Mouse (Mus musculus) heart, postnatal 10 days (tissue): ENCODE measurements around the gene Brwd1. TPM values are rescaled to one million over a fixed set of nuclear protein-coding genes. Genes with fewer than 3 reads are reported as not detected.
"Not testable (repeated sequence)": the region's sequence is repeated elsewhere in the genome, so short reads cannot be mapped to it uniquely, and the experiment has no call there.

Source experiments
- DNase-seq, 2 experiments: peaks; one replicate each; pipeline ENCODE4 v3.0.0; 2021
- intact Hi-C: fragments of 180-260 bp; cut with DNase I; formaldehyde crosslinking; loops from one replicate; pipeline ENCODE4 v1.15.1; 2025
- total RNA-seq, 2 experiments: library from RNA; stranded (reverse); gene quantifications; 2 replicates each; pipeline ENCODE4 v1.2.3; 2021

The Brwd1 gene
- total RNA-seq, 2 experiments from 2014 or later: 92.4 to 101 TPM

DNA sequence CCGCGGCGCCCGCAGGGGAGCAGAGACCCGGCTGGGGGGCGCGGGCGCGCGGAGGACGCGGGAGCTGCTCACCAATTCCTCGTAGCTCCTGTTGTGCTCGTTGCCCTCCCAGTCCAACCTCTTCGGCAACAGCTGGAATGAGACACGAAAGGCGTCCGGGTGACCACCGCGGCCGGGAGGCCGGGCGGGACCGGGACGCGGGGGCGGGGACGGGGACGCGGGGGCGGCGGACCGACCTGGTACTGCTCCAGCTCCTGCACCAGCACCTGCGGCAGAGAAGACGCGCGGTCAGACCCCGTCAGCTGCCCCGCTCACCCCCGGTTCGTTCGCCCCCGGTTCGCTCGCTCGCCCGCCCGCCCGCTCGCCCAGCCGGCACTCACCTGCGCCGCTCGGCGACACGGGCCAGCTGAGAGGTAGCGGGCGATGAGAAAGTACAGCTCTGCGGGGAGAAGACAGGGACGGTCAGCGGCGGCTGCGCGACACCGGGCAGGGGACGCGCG, 534 bp downstream of the Brwd1 start:
- intact Hi-C loops: loop anchor here (2.0 kb wide), 1 partner anchor 63 kb away; the partner anchor contains the start of gene Wrb
- peak in 1 of 2 experiments; percentile 75 for DNase-seq

DNA sequence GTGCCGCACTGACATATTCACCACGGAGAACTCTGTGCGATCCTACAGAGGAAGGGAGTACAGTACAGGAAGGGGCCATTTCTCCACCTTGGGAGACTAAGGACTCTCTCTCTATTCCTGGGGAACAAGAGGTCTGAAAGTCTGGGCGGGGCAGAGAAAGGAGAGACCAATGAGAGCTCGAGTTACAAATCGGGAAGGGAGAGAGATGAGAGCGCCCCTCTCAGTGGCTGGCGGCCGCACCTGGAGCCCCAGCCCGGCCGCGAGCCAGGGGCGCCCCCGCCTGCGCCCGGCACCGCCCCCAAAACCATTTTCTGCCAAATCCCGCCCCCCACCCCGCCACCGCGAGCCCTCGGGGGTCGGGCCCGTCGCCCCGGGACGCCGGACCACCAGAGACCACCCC, 995 bp downstream of the Brwd1 start:
- intact Hi-C loops: no loop called here
- peak; percentile 95 for DNase-seq

DNA sequence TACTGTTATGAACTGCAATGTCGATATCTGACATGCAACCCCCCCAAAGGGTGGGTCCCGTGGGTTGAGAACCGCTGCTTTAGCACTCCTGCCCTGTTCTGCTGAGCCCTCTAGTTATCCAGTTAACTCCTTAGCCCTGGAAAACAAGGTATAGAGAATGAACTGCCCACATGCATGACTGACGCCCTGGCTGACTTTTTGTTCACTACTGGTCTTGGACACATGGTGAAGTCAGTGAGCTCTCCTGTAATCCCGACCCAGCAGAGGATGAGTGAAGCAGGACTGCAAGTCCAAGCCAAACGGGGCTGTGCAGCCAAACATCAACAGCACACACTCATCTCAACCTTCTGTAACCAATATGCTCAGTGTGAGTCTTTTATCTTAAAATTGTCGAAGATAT, 1.8 kb downstream of the Brwd1 start:
- no peak for DNase-seq
- intact Hi-C loops: no loop called here

DNA sequence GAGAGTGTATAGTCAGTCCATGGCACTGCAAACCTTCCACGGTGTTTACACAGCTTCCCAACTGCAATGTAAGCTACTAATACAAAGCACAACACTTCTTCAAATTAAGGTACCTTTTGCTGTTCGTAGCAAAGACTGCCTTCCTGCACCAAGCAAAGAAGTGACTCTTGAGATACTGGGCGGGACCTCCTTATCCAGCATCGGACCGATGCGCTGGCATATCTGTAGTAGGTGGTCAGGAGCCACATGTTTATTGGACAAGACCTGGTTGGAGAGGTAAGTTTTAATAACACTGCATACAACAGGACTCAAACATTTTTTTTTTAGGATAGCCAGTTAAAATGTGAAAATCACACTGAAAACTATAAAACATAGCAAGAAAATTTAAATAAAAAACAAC, 14.0 kb downstream of the Brwd1 start:
- intact Hi-C loops: no loop called here
- DNase-seq: no peak

DNA sequence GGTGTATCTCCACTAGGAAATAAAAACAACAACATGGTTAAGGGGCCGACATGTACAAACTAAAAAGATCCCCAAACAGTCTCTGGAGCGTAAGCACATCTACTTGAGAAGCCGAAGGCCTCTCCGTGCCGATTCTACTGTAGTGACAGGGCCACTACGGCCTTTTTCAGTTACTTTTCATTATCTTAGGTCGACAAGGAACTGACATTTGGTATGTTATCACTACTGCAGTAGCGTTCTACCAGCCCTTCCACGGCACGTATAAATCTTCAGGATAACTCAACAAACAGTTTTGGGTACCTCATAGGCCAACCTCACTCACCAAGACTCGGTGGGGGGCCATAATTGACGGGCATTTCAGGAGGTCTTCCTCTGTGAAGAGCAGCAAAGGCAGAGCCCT, 16.2 kb downstream of the Brwd1 start:
- DNase-seq: no peak
- intact Hi-C loops: no loop called here

DNA sequence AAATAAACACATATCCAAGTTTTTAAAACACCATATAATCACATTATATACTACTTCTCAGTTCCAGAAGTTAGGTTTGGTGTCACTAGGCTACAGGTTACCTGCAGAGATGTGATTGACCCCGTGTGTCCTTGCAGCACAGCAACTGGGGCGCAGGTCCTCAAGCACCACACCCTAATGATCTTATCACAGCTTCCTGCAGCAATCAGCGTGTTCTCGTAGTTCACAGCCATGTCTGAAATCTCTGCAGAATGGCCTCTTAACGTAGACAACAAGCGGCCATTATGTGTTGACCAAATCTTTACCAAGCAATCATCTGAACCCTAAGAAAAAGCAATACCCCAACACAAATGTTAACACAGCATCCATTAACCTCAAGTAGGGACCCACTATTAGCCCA, 17.7 kb downstream of the Brwd1 start:
- intact Hi-C loops: no loop called here
- DNase-seq: no peak

DNA sequence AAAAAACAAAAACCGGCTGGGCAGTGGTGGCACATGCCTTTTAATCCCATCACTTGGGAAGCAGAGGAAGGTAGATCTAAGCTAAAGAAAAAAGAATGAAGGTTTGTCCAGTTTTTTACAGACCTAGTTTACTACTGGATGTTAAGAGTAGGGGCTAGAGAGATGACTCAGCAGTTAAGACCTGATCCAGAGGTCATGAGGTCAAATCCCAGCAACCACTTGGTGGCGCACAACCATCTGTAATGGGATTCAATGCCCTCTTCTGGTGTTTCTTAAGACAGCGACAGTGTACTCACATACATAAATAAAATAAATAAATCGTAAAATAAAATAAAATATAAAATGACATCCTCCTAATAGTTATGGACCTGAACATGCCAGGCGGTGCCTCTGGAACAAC, 38.2 kb downstream of the Brwd1 start:
- intact Hi-C loops: loop anchor here (1.0 kb wide), 1 partner anchor 107 kb away; no protein-coding TSS in a partner anchor

DNA sequence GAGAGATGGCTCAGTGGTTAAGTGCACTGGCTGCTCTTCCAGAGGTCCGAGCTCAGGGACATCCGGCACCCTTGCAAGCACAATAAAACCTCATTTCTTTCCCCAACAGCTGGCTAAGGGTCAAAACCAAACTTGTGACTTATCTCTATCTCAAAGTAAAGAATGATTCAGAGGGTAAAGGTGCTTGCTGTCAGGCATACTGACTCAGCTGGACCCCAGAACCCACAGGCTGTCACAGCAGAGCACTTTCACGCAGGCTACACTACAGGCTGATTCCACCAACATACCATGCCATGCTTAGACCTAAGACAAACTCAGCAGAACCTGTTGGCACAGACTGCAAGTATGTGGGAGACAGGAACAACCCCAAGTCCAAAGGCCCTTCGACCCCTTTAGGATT, 41.6 kb downstream of the Brwd1 start:
- no peak for DNase-seq
- intact Hi-C loops: no loop called here

More for the DNA sequence above, 38.2 kb downstream of the Brwd1 start:
- peak; percentile 56 to 65 for DNase-seq

DNA sequence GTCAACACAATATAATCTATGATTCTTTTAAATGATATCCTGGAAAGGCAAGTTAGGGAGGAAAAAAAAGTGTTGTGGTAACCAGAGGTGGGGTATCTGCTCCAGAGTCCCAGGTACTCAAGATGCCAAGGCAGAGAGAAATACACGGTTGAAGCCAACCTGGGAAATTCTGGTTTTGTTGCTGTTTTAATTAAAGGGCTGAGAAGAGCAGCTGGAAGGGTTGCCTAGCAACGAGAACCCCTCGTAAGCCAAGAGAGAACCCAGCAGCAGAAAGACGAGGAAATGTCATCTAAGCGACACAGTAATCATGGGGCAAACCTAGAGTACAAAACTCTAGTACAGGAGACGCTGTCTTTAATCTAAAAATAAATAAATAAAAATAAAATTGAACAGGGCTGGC, 42.8 kb downstream of the Brwd1 start:
- intact Hi-C loops: no loop called here
- no peak for DNase-seq

DNA sequence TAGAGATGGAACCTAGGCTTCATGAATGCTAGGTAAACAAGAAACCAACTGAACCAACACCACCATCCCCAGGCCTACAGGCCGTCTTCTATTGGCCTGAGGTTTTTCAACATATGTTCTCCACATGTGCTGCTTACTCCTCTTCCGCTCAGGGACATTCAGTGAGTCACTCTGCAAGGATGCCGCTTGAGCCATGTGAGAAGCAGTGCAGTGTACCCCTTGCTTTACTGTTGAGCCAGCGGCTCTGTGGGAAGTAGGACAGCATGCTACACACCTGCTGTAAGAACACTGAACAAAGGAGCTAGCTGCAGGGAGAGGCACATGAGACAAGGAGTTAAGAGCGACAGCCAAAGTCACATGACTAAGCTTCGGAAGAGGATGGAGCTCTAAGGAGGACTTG, 47.9 kb downstream of the Brwd1 start:
- intact Hi-C loops: loop anchor here (5.0 kb wide), 1 partner anchor 118 kb away; no protein-coding TSS in a partner anchor
- DNase-seq: no peak

DNA sequence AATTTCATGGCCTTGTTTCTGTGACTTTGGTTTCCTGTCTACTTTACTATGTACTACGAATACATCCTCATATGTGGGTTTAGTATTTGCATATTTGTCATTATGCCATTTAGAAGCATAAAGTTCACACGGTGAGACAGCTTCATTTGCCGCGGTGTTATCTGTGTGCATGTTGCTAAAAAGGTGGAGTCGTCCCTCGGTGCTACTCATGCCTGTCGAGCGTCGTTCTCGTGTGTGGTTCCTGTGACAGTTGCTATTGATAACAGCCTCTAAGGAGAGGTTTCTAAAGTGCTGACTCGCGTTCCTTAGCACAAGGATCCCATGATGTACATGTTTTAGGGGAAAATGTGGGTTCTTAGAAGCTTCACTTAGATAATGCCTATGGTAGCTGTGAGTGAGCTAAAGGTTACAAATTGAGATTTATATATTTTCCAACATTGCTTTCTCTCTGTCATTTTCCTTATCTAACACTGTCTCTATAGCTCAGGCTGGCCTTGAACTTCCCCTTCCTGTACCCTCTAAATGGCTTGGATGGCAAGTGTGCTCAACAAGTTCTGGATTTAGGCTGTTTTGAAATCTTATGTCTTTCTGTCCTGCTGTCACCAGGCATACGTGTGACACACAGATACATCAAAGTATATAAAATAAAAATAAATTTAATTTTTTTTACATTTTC, 49.8 kb downstream of the Brwd1 start:
- intact Hi-C loops: loop anchor here (5.0 kb wide), 1 partner anchor 120 kb away; no protein-coding TSS in a partner anchor

DNA sequence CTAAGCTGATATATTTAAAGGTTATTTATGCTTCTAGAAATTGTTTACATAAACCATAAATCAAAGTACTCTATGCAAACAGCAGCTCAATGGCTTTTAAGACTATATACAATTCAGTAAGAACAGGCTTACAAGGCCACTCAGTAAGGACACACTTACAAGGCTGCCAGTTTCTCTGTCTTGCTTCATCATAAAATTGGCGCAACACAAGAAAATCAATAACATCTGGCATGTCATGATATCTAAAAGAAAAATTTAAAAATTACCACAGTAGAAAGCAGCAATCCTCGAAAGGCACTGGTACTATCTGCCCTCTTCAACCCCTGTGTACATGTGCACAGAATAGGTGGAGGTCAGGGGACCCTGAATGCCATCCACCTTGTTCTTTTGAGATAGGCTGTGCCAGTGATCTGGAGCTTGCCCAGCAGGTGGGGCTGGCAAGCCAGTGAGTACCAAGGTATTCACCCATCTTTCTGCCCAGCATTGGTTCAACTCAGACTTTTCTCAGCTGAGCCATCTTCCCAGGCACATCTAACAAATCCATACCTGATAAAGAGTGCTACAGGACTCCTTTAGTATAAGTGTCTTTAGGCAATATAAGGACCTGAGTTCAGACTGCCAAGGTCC, 51.7 kb downstream of the Brwd1 start:
- DNase-seq: peak; percentile 10 to 17
- intact Hi-C loops: loop anchor here (5.0 kb wide), 1 partner anchor 122 kb away; no protein-coding TSS in a partner anchor

More for the DNA sequence above, 49.8 kb downstream of the Brwd1 start:
- DNase-seq: no peak

DNA sequence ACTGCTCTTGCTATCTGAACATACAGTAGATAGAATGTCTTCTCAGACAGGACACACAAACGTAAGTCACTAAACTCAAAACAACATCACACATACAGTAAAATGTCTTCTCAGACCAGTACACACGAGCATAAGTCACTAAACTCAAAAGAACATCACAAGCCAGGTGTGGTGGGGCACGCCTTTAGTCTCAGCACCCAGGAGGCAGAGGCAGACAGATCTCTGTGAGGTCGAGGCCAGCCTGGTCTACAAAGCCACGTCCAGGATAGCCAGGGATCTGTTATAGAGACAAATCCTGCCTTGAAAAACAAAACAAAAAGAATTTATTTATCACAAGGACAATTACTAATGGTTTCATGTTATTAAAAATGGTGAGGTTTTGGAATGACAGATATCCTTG, 56.1 kb downstream of the Brwd1 start:
- intact Hi-C loops: no loop called here
- no peak for DNase-seq

DNA sequence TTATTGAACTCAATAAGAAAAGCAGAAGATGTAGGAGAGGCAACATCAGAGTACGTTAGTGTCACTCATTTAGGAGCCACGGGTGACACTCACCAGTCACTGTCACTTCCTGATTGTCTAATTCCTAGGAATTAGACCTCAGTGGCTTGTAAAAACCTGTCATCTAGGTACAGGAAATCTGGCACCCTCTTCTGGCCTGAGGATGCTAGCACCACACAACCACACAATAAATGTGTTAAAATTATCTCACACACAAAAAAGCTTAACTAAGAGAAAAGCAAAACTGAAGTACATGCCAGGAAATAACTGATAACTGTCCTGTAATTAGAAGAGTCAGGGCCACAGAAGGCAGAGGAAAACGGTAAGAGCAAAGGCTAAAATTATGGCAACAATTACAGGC, 57.1 kb downstream of the Brwd1 start:
- intact Hi-C loops: no loop called here
- DNase-seq: no peak

DNA sequence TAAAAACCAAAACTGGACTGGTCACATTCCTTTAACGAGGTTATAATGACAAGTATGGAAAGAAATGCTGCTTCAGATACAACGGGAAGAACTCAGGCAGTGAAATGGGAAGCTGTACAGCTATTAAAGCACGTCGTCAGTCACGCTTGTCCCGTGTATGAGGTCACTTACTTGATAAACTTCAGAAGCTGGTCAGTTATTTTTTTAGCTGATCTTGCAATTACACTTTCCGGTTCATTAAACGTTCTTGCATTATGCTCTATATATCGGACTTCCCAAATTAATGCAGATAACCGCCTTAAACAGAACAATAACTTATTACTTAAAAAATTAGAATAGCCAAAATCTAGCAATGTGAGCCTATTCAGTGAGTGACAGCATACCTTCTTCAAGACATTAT, 61.3 kb downstream of the Brwd1 start:
- no peak for DNase-seq
- intact Hi-C loops: no loop called here

DNA sequence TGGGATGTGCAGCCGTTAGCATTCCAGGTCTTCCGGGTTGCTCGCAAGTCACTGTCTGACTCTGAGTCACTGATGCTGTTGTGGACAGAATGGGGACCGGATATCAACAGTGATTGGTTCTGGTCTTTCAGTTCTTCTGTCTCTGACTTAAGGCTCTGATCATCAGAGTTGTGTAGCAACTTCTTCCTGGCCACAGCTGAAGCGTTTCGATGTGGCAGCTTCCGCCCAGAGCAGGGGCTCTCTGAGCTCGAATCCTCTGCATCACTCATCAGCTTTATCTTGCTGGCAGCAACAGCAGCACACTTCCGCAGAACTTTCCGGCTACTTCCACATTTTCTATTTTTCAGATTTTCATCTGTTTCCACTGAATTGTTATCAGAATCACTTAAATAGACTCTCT, 73.2 kb downstream of the Brwd1 start:
- intact Hi-C loops, DNase-seq: not testable (repeated sequence)

DNA sequence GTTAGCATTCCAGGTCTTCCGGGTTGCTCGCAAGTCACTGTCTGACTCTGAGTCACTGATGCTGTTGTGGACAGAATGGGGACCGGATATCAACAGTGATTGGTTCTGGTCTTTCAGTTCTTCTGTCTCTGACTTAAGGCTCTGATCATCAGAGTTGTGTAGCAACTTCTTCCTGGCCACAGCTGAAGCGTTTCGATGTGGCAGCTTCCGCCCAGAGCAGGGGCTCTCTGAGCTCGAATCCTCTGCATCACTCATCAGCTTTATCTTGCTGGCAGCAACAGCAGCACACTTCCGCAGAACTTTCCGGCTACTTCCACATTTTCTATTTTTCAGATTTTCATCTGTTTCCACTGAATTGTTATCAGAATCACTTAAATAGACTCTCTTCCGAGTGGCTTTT, 78.0 kb downstream of the Brwd1 start:
- DNase-seq, intact Hi-C loops: not testable (repeated sequence)

DNA sequence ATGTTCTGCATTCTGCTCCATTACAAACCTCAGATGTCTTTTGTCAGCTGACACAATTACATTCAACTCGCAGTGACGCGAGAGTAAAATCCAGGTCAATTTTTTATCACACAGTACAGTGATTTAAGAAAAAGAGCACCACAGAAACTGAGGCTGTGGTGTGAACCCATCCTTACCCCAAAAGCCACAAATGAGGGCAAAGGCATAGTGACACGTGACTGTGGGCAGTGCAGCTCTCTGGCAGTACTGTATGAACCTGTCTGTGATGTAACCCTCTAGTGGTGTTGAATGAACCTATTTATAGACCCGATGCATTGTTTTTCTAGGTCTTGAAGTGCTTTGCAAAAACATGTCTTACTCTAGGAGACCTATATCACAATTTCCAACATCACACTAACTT, 83.0 kb downstream of the Brwd1 start:
- peak; percentile 8 to 16 for DNase-seq
- intact Hi-C loops: no loop called here

DNA sequence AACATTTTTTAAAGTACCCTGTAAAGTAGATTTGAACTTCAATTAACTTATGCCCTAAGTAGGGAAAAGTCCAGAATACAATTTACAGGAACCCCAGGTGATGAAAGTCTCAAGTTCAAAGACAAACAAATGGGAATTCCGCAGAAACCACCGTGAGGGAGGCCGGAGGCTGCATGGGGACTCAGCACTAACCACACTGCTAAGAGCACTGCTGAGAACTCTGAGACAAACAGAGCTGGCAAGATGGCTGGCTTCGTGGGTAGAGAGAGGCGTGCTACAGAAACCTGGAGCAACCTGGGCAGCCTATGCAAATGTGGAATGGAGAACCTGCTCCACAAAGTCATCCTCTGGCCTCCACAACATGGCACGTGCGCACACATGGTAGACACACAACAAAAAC, 86.2 kb downstream of the Brwd1 start:
- intact Hi-C loops: no loop called here
- DNase-seq: no peak

DNA sequence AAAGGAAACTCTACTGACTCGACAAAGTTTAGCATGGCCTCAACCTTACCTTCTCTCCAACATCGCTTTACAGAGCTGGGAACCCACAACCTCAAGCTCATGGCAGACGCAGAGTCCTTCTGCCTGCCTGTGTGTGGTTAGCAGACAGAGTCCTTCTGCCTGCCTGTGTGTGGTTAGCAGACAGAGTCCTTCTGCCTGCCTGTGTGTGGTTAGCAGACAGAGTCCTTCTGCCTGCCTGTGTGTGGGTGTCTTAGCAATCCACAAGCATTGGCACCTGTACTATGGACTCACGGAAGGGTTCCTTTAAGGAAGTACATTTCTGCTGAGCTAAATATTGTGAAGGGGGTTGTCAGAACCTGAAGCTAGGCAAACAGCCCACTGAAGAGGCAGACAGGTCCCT, 87.8 kb downstream of the Brwd1 start:
- intact Hi-C loops, DNase-seq: not testable (repeated sequence)

DNA sequence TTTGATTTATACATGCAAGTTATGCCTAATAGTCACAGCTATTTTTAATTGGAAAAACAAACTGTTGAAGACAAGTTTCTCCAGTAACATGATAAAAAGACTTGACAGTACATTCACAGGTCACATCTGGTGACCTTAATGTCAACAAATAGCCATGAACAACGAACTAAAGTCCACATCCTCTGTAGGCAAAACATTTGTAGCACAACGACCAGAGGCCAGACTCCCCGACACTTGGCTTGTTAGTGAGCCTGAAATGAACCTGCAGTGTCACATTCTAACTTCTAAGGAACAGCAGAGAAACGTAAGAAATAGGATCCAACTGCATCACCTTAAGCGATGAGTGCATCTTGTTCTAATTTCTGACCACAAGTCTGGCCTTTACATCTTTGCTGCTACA, 89.7 kb downstream of the Brwd1 start:
- intact Hi-C loops: no loop called here
- DNase-seq: no peak
